Mouse (Mus musculus): ENCODE measurements around the gene Eno3. TPM values are rescaled to one million over a fixed set of nuclear protein-coding genes. Genes with fewer than 3 reads are reported as not detected.

The Eno3 gene
- polyA plus RNA-seq, 1 experiment from 2014 or later, result 9.6 TPM

GRCm38 (mm10) chr11:70681897-70682581, 25.0 kb downstream of the Eno3 start:
- Histone ChIP-seq H3K9me3 (ENCODE audit: control insufficient read depth, low read length) (no peaks in the 10 kb centered on the region), H3K27ac (replicated peaks) (no peak overlapping the region), H3K4me3 (ENCODE audit: low read depth, low read length) (no peak overlapping the region), H3K4me2 (replicated peaks; ENCODE audit: low read depth) (no peak overlapping the region), H3K9ac (ENCODE audit: low read length) (no peak overlapping the region), H3K36me3 (ENCODE audit: control insufficient read depth, insufficient read depth, low read length) (peaks cover 21% of the 10 kb centered on the region; the same call in 1 of the 2 replicates), H3K4me1 (replicated peaks; ENCODE audit: control insufficient read depth, insufficient read depth) (no peaks in the 10 kb centered on the region), H3K27me3 (ENCODE audit: control insufficient read depth, insufficient read depth, low read length) (no peaks in the 10 kb centered on the region)
- ATAC-seq (ENCODE audit: low FRiP score, low TSS enrichment), result peak; percentile 70
- TF ChIP-seq CTCF (IDR thresholded peaks at IDR 0.05; ENCODE audit: low read depth), result peak; percentile 87
- TF ChIP-seq EP300 (optimal IDR thresholded peaks at IDR 0.05), result no peak
- WGBS, result 32% methylated on average over 11 of the region's 11 CpGs
- DNase-seq (ENCODE audit: low spot score), result peak; percentile 51

- H3K9ac ChIP-seq (ENCODE audit: low read length), result no peak overlapping the region
- no peaks in the 10 kb centered on the region for H3K9me3 ChIP-seq (ENCODE audit: control insufficient read depth, low read length)
- ATAC-seq (ENCODE audit: low FRiP score, low TSS enrichment) (no peak), DNase-seq (ENCODE audit: low spot score) (no peak)
- TF ChIP-seq EP300 (optimal IDR thresholded peaks at IDR 0.05), result no peak
- no peak for TF ChIP-seq CTCF (IDR thresholded peaks at IDR 0.05; ENCODE audit: low read depth)
- no peak overlapping the region for H3K27ac ChIP-seq (replicated peaks)
- no peak overlapping the region for H3K4me3 ChIP-seq (ENCODE audit: low read depth, low read length)
- peaks cover 21% of the 10 kb centered on the region; the same call in 1 of the 2 replicates for H3K36me3 ChIP-seq (ENCODE audit: control insufficient read depth, insufficient read depth, low read length)
- H3K4me2 ChIP-seq (replicated peaks; ENCODE audit: low read depth), result no peak overlapping the region
- H3K4me1 ChIP-seq (replicated peaks; ENCODE audit: control insufficient read depth, insufficient read depth), result 0 out of 2 replicates have a peak, but pooled peaks cover 4% of the 10 kb centered on the region
- H3K27me3 ChIP-seq (ENCODE audit: control insufficient read depth, insufficient read depth, low read length), result no peaks in the 10 kb centered on the region
- 82% methylated on average over 5 of the region's 5 CpGs for WGBS
Observed at GRCm38 (mm10) chr11:70683640-70684039, 26.6 kb downstream of the Eno3 start.

- H3K4me3 ChIP-seq (ENCODE audit: low read depth, low read length), result peak overlapping the region; percentile 85
- H3K27me3 ChIP-seq (ENCODE audit: control insufficient read depth, insufficient read depth, low read length), result no peaks in the 10 kb centered on the region
- no peaks in the 10 kb centered on the region for H3K9me3 ChIP-seq (ENCODE audit: control insufficient read depth, low read length)
- 0 out of 2 replicates have a peak, but pooled peaks cover 4% of the 10 kb centered on the region for H3K4me1 ChIP-seq (replicated peaks; ENCODE audit: control insufficient read depth, insufficient read depth)
- TF ChIP-seq CTCF (IDR thresholded peaks at IDR 0.05; ENCODE audit: low read depth) (peak; percentile 47), EP300 (optimal IDR thresholded peaks at IDR 0.05) (no peak)
- ATAC-seq (ENCODE audit: low FRiP score, low TSS enrichment) (peak; percentile 46), DNase-seq (ENCODE audit: low spot score) (peak; percentile 45)
- peak overlapping the region; percentile 95 for H3K27ac ChIP-seq (replicated peaks)
- WGBS, result 2% methylated on average over 16 of the region's 16 CpGs
- peak overlapping the region; percentile 87 for H3K9ac ChIP-seq (ENCODE audit: low read length)
- H3K36me3 ChIP-seq (ENCODE audit: control insufficient read depth, insufficient read depth, low read length), result peaks cover 11% of the 10 kb centered on the region; the same call in 1 of the 2 replicates
- peak overlapping the region; percentile 94 for H3K4me2 ChIP-seq (replicated peaks; ENCODE audit: low read depth)
Observed at GRCm38 (mm10) chr11:70686901-70687566, 30.0 kb downstream of the Eno3 start.

- Histone ChIP-seq H3K4me1 (replicated peaks; ENCODE audit: control insufficient read depth, insufficient read depth) (0 out of 2 replicates have a peak, but pooled peaks cover 4% of the 10 kb centered on the region), H3K9me3 (ENCODE audit: control insufficient read depth, low read length) (no peaks in the 10 kb centered on the region), H3K4me3 (ENCODE audit: low read depth, low read length) (peak within 1 kb of the TSS; percentile 85), H3K27me3 (ENCODE audit: control insufficient read depth, insufficient read depth, low read length) (no peaks in the 10 kb centered on the region), H3K9ac (ENCODE audit: low read length) (peak within 1 kb of the TSS; percentile 87), H3K4me2 (replicated peaks; ENCODE audit: low read depth) (peak within 1 kb of the TSS; percentile 94), H3K36me3 (ENCODE audit: control insufficient read depth, insufficient read depth, low read length) (peaks cover 8% of the 10 kb centered on the region; the same call in 1 of the 2 replicates), H3K27ac (replicated peaks) (peak within 1 kb of the TSS; percentile 95)
- TF ChIP-seq EP300 (optimal IDR thresholded peaks at IDR 0.05), result no peak
- peak; percentile 65 for TF ChIP-seq CTCF (IDR thresholded peaks at IDR 0.05; ENCODE audit: low read depth)
- under 1% methylated on average over 48 of the region's 55 CpGs for WGBS
- ATAC-seq (ENCODE audit: low FRiP score, low TSS enrichment) (peak; percentile 83), DNase-seq (ENCODE audit: low spot score) (peak; percentile 80)
Observed at GRCm38 (mm10) chr11:70687601-70688199, 30.7 kb downstream of the Eno3 start, which contains the start of gene Camta2. TSS of gene Camta2 (minus strand) at chr11:70688105.

- H3K27me3 ChIP-seq (ENCODE audit: control insufficient read depth, insufficient read depth, low read length), result no peaks in the 10 kb centered on the region
- H3K9me3 ChIP-seq (ENCODE audit: control insufficient read depth, low read length), result no peaks in the 10 kb centered on the region
- TF ChIP-seq EP300 (optimal IDR thresholded peaks at IDR 0.05), result no peak
- TF ChIP-seq CTCF (IDR thresholded peaks at IDR 0.05; ENCODE audit: low read depth), result no peak
- peak overlapping the region; percentile 85 for H3K4me3 ChIP-seq (ENCODE audit: low read depth, low read length)
- WGBS, result 12% methylated on average over 8 of the region's 8 CpGs
- no peak for ATAC-seq (ENCODE audit: low FRiP score, low TSS enrichment)
- DNase-seq (ENCODE audit: low spot score), result no peak
- 0 out of 2 replicates have a peak, but pooled peaks cover 6% of the 10 kb centered on the region for H3K36me3 ChIP-seq (ENCODE audit: control insufficient read depth, insufficient read depth, low read length)
- peak overlapping the region; percentile 87 for H3K9ac ChIP-seq (ENCODE audit: low read length)
- peak overlapping the region; percentile 95 for H3K27ac ChIP-seq (replicated peaks)
- peak overlapping the region; percentile 94 for H3K4me2 ChIP-seq (replicated peaks; ENCODE audit: low read depth)
- 0 out of 2 replicates have a peak, but pooled peaks cover 4% of the 10 kb centered on the region for H3K4me1 ChIP-seq (replicated peaks; ENCODE audit: control insufficient read depth, insufficient read depth)
Observed at GRCm38 (mm10) chr11:70688372-70688771, 31.4 kb downstream of the Eno3 start.
